26 mouse cellular contexts compared by ENCODE assay signal in the genomic region with DNA sequence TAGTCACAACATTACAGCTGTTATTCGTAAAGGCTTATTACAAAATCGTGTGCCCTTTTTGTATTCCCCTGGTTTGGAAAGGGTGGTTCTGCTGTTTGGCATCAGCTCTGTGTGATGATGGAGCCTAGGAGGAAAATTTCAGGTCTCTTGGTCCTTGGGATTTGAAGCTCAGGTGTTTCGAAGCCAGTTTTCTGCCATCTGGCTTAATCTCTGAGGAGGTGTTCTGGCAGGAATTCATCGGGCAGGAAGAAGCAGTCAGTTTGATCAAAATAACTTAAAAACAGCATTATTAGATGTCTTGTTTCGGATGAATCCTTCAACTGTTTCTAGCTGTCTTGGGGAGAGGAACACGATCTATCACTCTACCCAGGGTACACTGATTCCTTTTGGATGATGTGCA.
"Had no signal": no experiment of that assay in that cellular context is flagged by ENCODE, and none has a peak within 500 bp of the region (broad histone marks: within the 10 kb centered on the region; RNA-seq: fewer than 3 reads in every experiment).

No protein-coding gene starts in this region.

- H3K4me1 ChIP-seq: heart, embryonic 10.5 days; heart, embryonic 12.5 days; intestine, embryonic 15.5 days; liver, embryonic 12.5 days had no signal

- ATAC-seq: inflammation-experienced regulatory T-cells, adult 6 months; intestine, embryonic 15.5 days; intestine, postnatal 0 days; liver, embryonic 12.5 days had no signal

- H3K4me2 ChIP-seq: heart, embryonic 12.5 days; hindbrain, embryonic 14.5 days; intestine, embryonic 15.5 days; limb, embryonic 13.5 days; limb, embryonic 15.5 days; liver, embryonic 12.5 days had no signal

- DNase-seq: gastrocnemius, adult 2 months; gastrocnemius, postnatal 10 days; gastrocnemius, postnatal 25 days; heart, adult 18-20 months; heart, postnatal 10 days; heart, postnatal 4 days; kidney, adult 18-20 months; kidney, adult 8-10 months; kidney, postnatal 10 days; kidney, postnatal 25 days; kidney, postnatal 4 days; layer of hippocampus, adult 9-11 months; layer of hippocampus, postnatal 36 days; left cerebral cortex, postnatal 4 days; lung, adult 18-20 months had no signal

- H3K9me3 ChIP-seq: heart, embryonic 10.5 days; heart, embryonic 12.5 days; intestine, embryonic 15.5 days; limb, embryonic 13.5 days; limb, embryonic 15.5 days; liver, embryonic 12.5 days had no signal

- H3K9ac ChIP-seq: heart, embryonic 12.5 days; hindbrain, embryonic 14.5 days; intestine, embryonic 15.5 days; limb, embryonic 13.5 days; limb, embryonic 15.5 days; liver, embryonic 12.5 days; liver, embryonic 14.5 days had no signal

- H3K27ac ChIP-seq: gastrocnemius, adult 2 months; heart, embryonic 10.5 days; hindbrain, embryonic 14.5 days; intestine, embryonic 15.5 days; layer of hippocampus, adult 2 months; limb, embryonic 13.5 days; limb, embryonic 15.5 days; liver, embryonic 12.5 days; liver, embryonic 14.5 days had no signal

- H3K27me3 ChIP-seq: heart, embryonic 12.5 days; intestine, embryonic 15.5 days; limb, embryonic 13.5 days; limb, embryonic 15.5 days; liver, embryonic 12.5 days had no signal

- H3K4me3 ChIP-seq: gastrocnemius, adult 2 months; heart, embryonic 10.5 days; heart, embryonic 12.5 days; intestine, embryonic 15.5 days; layer of hippocampus, adult 2 months; limb, embryonic 13.5 days; limb, embryonic 15.5 days; liver, embryonic 12.5 days had no signal

- H3K36me3 ChIP-seq: heart, embryonic 10.5 days; heart, embryonic 12.5 days; intestine, embryonic 15.5 days; limb, embryonic 13.5 days; limb, embryonic 15.5 days; liver, embryonic 12.5 days had no signal
